Mouse (Mus musculus) ES-Bruce4 (cell line): ENCODE results near the gene Zfp644. TPM values are rescaled to one million over a fixed set of nuclear protein-coding genes. Genes with fewer than 3 reads are reported as not detected.

Experiments used
- H3K27ac ChIP-seq: 2 replicates; pipeline ENCODE4 v1.5.1; 2012; ENCODE audit warnings: low read length, inconsistent platforms; ENCODE audit not compliant: insufficient read depth
- H3K27me3 ChIP-seq: 2 replicates; pipeline ENCODE4 v1.6.1; 2012; ENCODE audit warnings: mild to moderate bottlenecking, low read length, inconsistent platforms; ENCODE audit not compliant: control insufficient read depth, poor library complexity, insufficient read depth, severe bottlenecking
- H3K36me3 ChIP-seq: 2 replicates; pipeline ENCODE4 v1.6.1; 2012; ENCODE audit warnings: inconsistent platforms, mild to moderate bottlenecking, low read length, moderate library complexity; ENCODE audit not compliant: control insufficient read depth, poor library complexity, insufficient read depth, severe bottlenecking
- H3K4me1 ChIP-seq: one replicate; pipeline ENCODE4 v1.8.1; 2011; ENCODE audit warnings: low read length; ENCODE audit not compliant: control insufficient read depth, insufficient read depth
- H3K4me3 ChIP-seq: 2 replicates; pipeline ENCODE4 v1.5.1; 2011; ENCODE audit warnings: low read depth, mild to moderate bottlenecking, low read length
- H3K9ac ChIP-seq: 2 replicates; pipeline ENCODE4 v1.6.1; 2012; ENCODE audit warnings: low read depth, mild to moderate bottlenecking, inconsistent platforms; ENCODE audit not compliant: poor library complexity, severe bottlenecking
- H3K9me3 ChIP-seq: replicated peaks from 2 replicates; pipeline ENCODE4 v1.6.1; 2012; ENCODE audit warnings: mild to moderate bottlenecking, low read length, inconsistent platforms; ENCODE audit not compliant: control insufficient read depth, poor library complexity, insufficient read depth, severe bottlenecking
- CTCF ChIP-seq: IDR thresholded peaks from one replicate; pipeline ENCODE4 v1.8.1; 2011; ENCODE audit warnings: low read depth, low read length
- EP300 ChIP-seq: IDR thresholded peaks from 2 replicates; pipeline ENCODE4 v1.6.1; 2011; ENCODE audit warnings: low read depth, low read length; ENCODE audit not compliant: insufficient read depth
- POLR2A ChIP-seq: IDR thresholded peaks from one replicate; pipeline ENCODE4 v1.8.1; 2011; ENCODE audit warnings: low read length; ENCODE audit not compliant: insufficient read depth
- polyA plus RNA-seq: library from polyadenylated mRNA; stranded (reverse); fragments of >200 nt; gene quantifications from 2 replicates; pipeline ENCODE4 v1.2.4, GENCODE M21; 2011; ENCODE audit warnings: low read depth; ENCODE audit not compliant: missing spikeins, insufficient read depth, insufficient read length

Zfp644 gene
- polyA plus RNA-seq, 1 experiment: 92.0 TPM

GRCm38 (mm10) chr5:106710611-106711010 is 13.5 kb upstream of the Zfp644 start:
- TF ChIP-seq POLR2A: no peak
- TF ChIP-seq EP300: no peak
- no peak for TF ChIP-seq CTCF
- H3K4me3 ChIP-seq: no peak overlapping the region
- H3K4me1 ChIP-seq: no peaks in the 10 kb centered on the region
- H3K36me3 ChIP-seq: no peaks in the 10 kb centered on the region
- H3K9ac ChIP-seq: no peak overlapping the region
- no peaks in the 10 kb centered on the region; the same call in 1 of the 2 replicates for H3K27me3 ChIP-seq
- H3K27ac ChIP-seq: no peak overlapping the region
- H3K9me3 ChIP-seq: no peaks in the 10 kb centered on the region

DNA sequence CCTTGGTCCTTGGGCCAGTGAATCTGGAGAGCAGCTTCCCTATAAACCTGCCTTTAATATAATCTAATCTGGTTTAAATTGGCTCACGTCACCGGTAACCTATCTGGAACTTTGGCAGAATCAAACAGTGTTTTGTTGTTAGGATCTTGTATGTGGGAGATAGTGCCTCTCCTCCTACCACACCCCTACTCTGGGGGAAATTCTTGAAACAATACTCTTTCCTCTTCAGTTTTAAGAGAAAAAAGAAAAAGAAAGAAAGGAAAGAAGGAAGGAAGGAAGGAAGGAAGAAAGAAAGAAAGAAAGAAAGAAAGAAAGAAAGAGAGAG is 13.0 kb upstream of the Zfp644 start:
- Histone ChIP-seq H3K27ac (no peak overlapping the region), H3K9ac (no peak overlapping the region)
- no peak for TF ChIP-seq CTCF
- TF ChIP-seq POLR2A: no peak
- no peak for TF ChIP-seq EP300

GRCm38 (mm10) chr5:106709388-106710084 is 12.4 kb upstream of the Zfp644 start:
- H3K27ac ChIP-seq: no peak overlapping the region
- no peaks in the 10 kb centered on the region for H3K4me1 ChIP-seq

More for the DNA sequence above, 13.0 kb upstream of the Zfp644 start:
- no peaks in the 10 kb centered on the region; the same call in 1 of the 2 replicates for H3K27me3 ChIP-seq
- H3K4me3 ChIP-seq: no peak overlapping the region
- H3K36me3 ChIP-seq: no peaks in the 10 kb centered on the region
- no peaks in the 10 kb centered on the region for H3K4me1 ChIP-seq
- no peaks in the 10 kb centered on the region for H3K9me3 ChIP-seq

GRCm38 (mm10) chr5:106706363-106706762 is 9.3 kb upstream of the Zfp644 start:
- Histone ChIP-seq H3K4me3 (no peak overlapping the region), H3K36me3 (no peaks in the 10 kb centered on the region), H3K27me3 (no peaks in the 10 kb centered on the region), H3K9ac (no peak overlapping the region), H3K27ac (no peak overlapping the region), H3K9me3 (no peaks in the 10 kb centered on the region), H3K4me1 (no peaks in the 10 kb centered on the region)
- TF ChIP-seq CTCF (no peak), EP300 (no peak), POLR2A (no peak)

More at GRCm38 (mm10) chr5:106709388-106710084, 12.4 kb upstream of the Zfp644 start:
- TF ChIP-seq EP300 (no peak), POLR2A (no peak), CTCF (no peak)
- Histone ChIP-seq H3K36me3 (no peaks in the 10 kb centered on the region), H3K4me3 (no peak overlapping the region), H3K9ac (no peak overlapping the region), H3K9me3 (no peaks in the 10 kb centered on the region), H3K27me3 (no peaks in the 10 kb centered on the region; the same call in 1 of the 2 replicates)

DNA sequence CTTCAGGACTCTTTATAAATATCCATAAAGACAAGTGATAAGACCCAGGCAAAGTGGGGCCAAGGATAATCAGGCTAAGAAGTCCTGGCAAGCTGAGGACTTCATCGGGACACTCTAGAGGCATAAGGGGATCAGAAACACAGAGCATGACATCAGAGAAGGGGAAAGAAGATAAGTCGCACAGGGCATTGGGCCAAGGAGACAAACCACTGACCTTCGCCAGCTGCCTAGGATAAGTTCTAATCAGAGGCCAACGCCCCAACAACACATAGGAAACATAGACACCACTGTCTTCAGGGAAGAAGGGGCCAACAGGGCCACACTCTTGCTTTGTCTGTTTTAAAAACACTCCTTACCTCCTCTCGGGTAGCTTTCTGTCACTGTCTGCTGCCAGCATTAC is 8.1 kb upstream of the Zfp644 start:
- no peak for TF ChIP-seq EP300
- no peak for TF ChIP-seq CTCF
- TF ChIP-seq POLR2A: no peak
- Histone ChIP-seq H3K9ac (no peak overlapping the region), H3K4me3 (no peak overlapping the region), H3K9me3 (no peaks in the 10 kb centered on the region), H3K4me1 (no peaks in the 10 kb centered on the region), H3K36me3 (no peaks in the 10 kb centered on the region), H3K27me3 (no peaks in the 10 kb centered on the region), H3K27ac (no peak overlapping the region)

DNA sequence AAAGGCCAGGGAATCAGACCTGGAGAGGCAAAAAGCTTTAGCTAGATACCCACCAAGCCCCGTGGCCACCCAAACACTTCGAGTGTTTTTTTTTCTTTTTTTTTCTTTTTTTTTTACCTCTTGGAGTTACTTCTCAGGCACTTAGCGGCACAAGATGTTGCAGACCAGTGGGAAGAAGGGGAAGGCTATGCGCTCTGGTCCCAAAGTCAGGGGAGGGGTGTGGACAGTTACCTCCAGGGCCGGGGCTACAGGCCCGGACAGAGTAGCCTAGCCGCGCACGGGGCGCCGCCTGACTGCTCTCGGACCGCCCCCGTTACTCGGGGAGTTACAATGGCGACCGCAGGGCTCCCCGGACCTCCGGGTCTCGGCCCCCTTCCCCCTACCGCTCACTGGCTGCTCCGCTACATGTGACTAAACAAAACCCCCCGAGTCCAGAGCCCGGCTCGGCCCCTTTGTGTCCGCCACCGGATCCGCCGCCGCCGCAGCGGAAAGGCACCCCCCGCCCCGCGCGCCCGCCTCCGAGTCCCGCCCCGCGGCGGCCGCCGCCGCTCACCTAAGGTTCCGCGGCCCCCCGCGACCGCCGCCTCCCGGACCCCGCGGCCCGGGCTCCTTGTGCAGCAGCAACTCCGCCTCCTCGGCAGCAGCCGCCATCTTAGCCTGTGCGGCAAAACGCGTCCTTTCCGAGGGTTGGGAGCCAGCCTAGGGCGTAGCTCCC is 1.2 kb downstream of the Zfp644 start:
- Histone ChIP-seq H3K9ac (peak overlapping the region; percentile 95), H3K36me3 (peaks cover 11% of the 10 kb centered on the region), H3K4me1 (peaks cover 1% of the 10 kb centered on the region), H3K27me3 (no peaks in the 10 kb centered on the region), H3K27ac (peak overlapping the region; percentile 89), H3K4me3 (peak overlapping the region; percentile 100), H3K9me3 (no peaks in the 10 kb centered on the region)
- TF ChIP-seq EP300 (no peak), POLR2A (no peak), CTCF (no peak)
